Mouse (Mus musculus): Measurements from ENCODE around the gene Mrtfb. TPM values are rescaled to one million over a fixed set of nuclear protein-coding genes. Genes with fewer than 3 reads are reported as not detected.
"Not testable (repeated sequence)": the region's sequence is repeated elsewhere in the genome, so short reads cannot be mapped to it uniquely, and the experiment has no call there.

Gene Mrtfb
- total RNA-seq, 2 experiments from 2014 or later, result 92.1 to 104 TPM

DNA sequence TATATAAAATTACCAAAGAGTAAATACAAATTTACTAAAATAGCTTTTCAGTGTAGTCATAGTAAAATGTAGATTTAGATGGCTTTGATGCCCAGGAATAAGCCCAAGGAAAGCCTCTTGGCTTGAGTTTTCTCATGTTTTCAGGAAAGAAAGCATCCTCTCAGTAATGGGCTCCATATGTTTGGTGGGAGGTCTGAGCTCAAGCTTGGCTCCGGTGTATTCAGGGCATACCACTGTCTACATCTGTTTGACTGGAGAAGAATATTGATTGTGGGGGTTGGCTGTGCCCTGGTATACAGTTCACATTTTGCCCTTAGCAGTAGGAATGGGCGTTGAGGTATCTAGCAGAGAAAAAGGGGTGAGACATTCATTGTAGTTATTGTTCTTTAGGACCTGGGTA lies 13.1 kb downstream of the Mrtfb start:
- DNase-seq (ENCODE audit: low spot score in 2 of 2), result no peak

DNA sequence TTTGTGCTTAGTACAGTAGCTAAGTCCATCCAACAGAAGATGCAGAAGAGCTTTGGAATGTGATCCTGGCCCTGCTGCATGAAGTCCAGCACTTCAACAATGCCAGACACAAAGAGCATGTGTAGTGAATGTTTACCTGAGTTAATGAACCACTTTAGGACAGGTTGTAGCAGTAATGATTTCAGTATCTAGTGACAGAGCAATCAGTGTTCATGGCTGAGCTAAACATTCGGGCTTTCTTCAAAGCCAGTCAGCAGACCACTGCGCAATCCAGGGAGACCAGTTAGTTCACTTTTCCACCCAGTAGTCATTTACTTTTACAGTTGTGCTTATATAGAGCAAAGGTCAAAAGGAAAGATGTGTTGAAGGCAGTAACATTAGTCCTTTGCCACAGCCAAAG lies 20.0 kb downstream of the Mrtfb start:
- DNase-seq (ENCODE audit: low spot score in 2 of 2), result no peak

DNA sequence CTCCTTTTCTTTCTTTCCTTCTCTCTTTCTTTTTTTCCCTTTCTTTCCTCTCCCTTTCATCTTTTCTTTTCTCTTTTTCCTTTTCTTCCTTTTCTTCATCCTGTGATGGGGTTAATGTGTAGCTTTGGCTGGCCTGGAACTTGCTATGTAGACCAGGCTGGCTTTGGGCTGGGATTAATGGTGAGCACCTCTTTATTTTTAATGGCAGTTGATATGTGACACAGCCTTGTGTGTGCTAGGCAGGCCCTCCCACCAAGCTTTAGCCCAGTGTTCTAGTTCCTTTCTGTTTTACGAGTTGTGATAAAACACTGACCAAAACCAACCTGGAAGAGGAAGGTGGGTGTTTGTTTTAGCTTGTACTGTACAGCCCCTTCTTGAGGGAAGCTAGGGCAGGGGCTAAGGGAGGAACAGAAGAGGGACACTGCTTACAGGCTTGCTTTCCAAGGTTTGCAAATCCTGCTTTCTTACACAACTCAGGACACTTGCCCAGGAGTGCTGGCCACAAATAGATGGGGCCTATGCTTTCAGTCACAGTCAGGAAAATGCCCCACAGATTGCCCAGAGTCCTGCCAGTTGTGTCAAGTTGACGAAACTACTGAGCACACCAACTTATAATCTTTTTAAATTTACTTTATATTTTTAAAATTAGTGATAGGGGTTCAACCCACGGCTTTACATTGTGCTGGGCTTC lies 20.6 kb downstream of the Mrtfb start:
- no peak for DNase-seq (ENCODE audit: low spot score in 2 of 2)

DNA sequence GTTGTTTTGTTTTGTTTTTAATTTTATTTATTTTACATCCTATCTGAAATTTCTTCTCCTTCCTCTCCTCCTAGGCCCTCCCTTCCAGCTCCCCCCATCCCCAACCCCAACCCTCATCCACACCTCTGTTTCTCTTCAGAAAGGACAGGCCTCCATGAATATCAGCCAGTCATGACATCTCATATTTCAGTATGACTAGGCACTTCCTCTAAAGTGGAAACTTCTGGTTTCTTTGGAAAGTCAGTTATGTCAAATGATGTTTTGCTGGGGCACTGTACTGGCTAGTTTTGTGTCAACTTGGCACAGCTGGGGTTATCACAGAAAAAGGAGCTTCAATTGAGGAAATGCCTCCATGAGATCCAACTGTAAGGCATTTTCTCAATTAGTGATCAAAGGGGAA lies 30.1 kb downstream of the Mrtfb start:
- not testable (repeated sequence) for DNase-seq (ENCODE audit: low spot score in 2 of 2)

DNA sequence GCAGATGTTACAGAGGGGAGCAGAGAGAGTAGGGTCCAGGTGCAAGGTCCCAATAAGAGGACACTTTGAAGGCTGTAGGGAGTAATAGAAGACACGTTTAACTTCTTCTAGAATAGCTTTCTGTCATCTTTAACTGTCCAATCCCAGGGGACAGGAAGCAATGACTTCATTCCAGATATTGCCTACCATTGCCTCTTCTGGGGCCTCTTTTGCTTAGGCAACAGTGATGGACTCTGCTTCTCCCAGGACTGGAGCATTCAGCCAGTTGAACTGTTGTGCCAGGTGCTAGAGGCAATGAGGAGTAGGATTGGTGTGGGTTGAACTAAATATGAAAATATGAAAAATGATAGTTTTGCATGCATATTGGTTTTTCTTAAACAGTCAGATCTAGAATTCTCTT lies 41.6 kb downstream of the Mrtfb start:
- no peak for DNase-seq (ENCODE audit: low spot score in 2 of 2)

GRCm38 (mm10) chr16:13298991-13299390 lies 42.7 kb downstream of the Mrtfb start:
- no peak for DNase-seq (ENCODE audit: low spot score in 2 of 2)

- DNase-seq (ENCODE audit: low spot score in 2 of 2), result no peak
Observed at GRCm38 (mm10) chr16:13306065-13306695, 49.9 kb downstream of the Mrtfb start.

DNA sequence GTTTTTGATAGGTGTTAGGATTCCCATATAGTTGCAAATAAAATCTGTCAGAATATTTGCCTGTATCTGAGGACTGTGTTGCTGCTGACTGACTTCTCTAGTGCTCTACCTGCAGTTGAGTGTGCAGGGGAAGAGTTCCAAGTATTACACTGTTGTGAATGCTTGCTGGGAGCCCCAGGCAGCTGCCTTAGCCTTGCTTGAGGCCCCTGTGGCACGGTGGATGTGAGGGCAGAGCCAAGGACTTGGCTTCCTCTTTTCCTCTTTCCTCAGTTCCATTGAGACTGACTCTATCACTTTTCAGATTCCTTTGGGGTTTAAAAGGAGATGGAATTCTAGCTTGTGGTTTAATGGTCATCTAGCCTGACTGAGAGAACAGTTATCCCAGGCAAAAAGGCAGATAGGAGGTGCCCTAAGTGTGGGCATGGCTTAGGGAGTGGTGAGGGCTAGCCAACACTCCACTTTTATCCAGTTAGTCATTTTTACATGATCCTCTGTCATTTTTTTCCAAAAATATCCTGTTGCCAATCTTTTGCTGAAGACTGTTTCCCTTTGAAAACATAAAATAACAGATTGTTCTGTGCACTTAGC lies 53.9 kb downstream of the Mrtfb start:
- no peak for DNase-seq (ENCODE audit: low spot score in 2 of 2)

- DNase-seq (ENCODE audit: low spot score in 2 of 2), result no peak
Observed at GRCm38 (mm10) chr16:13311374-13311773, 55.1 kb downstream of the Mrtfb start.

- no peak for DNase-seq (ENCODE audit: low spot score in 2 of 2)
Observed at GRCm38 (mm10) chr16:13313096-13313719, 56.9 kb downstream of the Mrtfb start.

DNA sequence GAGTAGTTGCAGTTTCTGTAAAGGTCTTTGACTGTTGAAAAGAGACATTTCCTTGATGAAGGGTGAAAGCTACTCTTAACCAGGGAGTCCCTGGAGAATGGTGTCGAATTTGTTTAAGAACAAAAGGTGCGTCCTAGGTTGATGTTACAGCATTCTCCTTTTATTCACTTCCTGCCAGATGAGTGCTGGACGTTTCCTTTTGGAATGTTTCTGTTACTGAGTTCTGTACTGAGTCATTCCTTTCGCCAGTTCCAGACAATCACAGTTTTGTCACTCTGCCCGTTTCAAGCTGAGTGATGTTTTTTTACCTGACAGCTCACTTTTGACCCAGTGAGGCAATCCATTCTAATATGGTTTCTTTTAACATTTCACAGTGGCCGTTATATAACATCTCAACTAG lies 67.5 kb downstream of the Mrtfb start:
- no peak for DNase-seq (ENCODE audit: low spot score in 2 of 2)

- DNase-seq (ENCODE audit: low spot score in 2 of 2), result no peak
Observed at GRCm38 (mm10) chr16:13326622-13327021, 70.3 kb downstream of the Mrtfb start.

- DNase-seq (ENCODE audit: low spot score in 2 of 2), result no peak
Observed at GRCm38 (mm10) chr16:13328646-13329045, 72.4 kb downstream of the Mrtfb start.

DNA sequence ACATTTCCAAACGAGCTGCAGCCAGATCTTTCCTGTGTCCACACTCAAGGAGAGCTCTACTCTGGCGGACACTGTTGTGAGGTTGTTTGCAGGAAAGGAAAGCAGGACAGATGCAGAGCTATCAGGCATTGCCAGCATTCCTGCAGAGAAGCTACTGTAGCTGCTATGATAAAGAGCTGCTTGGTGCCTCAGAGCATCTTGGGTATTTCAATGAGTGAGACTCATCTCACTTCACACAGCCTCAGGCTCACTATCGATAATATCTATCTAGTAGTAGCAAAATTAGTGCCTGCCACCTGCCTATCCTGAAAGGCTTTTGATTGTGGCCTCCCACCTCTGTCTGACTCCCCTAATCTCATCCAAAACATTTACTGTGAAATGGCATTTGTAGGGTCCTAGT lies 73.4 kb downstream of the Mrtfb start:
- no peak for DNase-seq (ENCODE audit: low spot score in 2 of 2)

- no peak for DNase-seq (ENCODE audit: low spot score in 2 of 2)
Observed at GRCm38 (mm10) chr16:13330221-13330659, 74.0 kb downstream of the Mrtfb start.

DNA sequence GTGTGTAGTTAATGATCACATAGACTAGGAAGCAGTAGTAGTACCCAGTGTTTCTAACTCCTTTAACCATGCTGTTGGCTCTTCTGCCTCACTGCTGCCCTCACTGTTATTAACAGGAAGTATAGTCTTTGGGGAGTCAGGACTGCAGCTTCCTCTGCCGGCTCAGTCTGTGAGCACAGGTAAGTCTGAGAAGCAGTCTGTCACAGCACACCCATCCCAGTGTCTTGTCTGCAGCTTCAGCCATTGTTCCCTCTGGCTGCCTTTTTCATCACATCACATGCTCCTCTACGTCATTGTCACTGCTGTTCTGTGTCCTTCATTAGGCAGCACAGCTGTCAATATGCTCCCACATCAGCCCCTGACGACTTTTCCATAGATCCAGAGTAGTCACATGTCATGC lies 75.6 kb downstream of the Mrtfb start:
- DNase-seq (ENCODE audit: low spot score in 2 of 2), result no peak

DNA sequence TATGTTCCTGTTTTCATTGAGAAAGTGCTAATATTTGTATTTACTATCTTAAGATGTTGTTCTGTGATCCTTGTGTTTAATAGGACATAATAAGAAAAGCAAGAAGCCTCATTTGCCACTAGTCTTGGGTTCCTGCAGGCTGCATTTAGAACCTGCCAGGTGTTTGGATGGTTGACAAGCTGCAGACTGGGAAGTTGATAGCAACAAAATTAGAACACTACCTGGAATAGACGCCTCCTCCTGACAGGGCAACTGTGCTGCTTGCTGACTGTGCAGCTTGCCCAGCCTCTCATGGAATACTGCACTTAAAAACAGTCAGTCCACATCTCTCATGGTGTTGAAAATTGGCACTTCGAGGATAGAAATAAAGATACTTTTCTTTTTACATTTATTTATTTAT lies 76.3 kb downstream of the Mrtfb start:
- no peak for DNase-seq (ENCODE audit: low spot score in 2 of 2)

DNA sequence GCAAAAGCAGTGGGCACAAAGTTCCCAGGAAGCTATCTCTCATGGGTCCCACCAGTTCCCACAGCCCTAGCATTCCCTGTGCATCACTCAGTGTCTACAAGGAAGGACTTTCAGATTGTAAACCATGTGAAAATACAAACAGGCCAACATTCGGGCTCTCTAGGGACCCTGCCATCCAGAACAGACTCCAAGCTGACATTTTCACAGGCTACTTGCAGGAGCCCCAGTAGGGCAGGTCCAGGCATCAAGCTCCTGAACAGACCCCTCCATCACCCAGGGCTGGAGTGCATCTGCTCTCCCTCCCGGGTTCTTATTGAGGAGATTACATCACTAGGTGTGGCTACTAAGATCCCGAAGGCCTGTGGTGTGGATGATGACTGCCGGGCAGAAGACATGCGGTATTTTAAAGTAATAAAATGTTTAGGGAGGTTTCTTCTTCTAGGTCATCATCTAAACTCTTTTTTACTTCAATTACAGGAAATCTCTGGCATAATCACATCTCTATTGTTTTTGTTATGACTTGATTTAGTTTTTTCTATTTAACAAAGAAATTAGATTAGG lies 77.6 kb downstream of the Mrtfb start:
- DNase-seq (ENCODE audit: low spot score in 2 of 2), result no peak

GRCm38 (mm10) chr16:13336503-13337230 lies 80.4 kb downstream of the Mrtfb start:
- no peak for DNase-seq (ENCODE audit: low spot score in 2 of 2)

GRCm38 (mm10) chr16:13338094-13338493 lies 81.8 kb downstream of the Mrtfb start:
- no peak for DNase-seq (ENCODE audit: low spot score in 2 of 2)

DNA sequence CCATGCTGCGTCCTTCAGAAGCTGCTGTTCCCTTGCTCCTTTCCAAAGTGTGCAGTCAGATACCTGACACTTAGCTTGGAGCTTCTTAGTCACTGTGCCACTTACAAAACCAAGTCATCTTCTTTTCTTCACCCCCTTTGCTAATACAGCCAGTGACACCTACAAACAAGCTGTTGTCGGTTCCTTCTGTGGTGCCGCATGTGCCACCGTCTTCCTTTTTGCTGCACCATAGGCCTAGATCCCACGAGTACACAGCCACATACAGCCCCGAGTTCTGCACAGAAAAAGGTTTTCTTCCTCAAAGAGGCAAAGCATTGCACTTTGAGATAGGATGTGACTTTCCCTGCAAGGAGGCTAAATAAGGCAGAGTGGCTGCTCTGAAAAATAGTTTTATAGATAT lies 83.2 kb downstream of the Mrtfb start:
- DNase-seq (ENCODE audit: low spot score in 2 of 2), result no peak

Data from layer of hippocampus, postnatal 10 days (tissue).